Mouse (Mus musculus) forelimb bud, embryonic 11.5 days (tissue): ENCODE data around the gene Tex33.
"Not testable (repeated sequence)": the region's sequence is repeated elsewhere in the genome, so short reads cannot be mapped to it uniquely, and the experiment has no call there.

Experiments used
- DNase-seq: peaks from one replicate; pipeline ENCODE4 v3.0.0-alpha.2; 2012; ENCODE audit warnings: low read depth, low spot score

Gene Tex33

GRCm38 (mm10) chr15:78374204-78374603 is 21.5 kb downstream of the Tex33 start:
- DNase-seq: no peak

- DNase-seq: no peak
These were observed 22.9 kb downstream of the Tex33 start for GRCm38 (mm10) chr15:78372796-78373195.

GRCm38 (mm10) chr15:78369641-78370040 is 26.1 kb downstream of the Tex33 start:
- no peak for DNase-seq

GRCm38 (mm10) chr15:78368926-78369346 is 26.8 kb downstream of the Tex33 start:
- peak; percentile 30 for DNase-seq

GRCm38 (mm10) chr15:78367811-78368210 is 27.9 kb downstream of the Tex33 start:
- no peak for DNase-seq

- no peak for DNase-seq
These were observed 28.8 kb downstream of the Tex33 start for GRCm38 (mm10) chr15:78366875-78367274.

- DNase-seq: no peak
These were observed 29.8 kb downstream of the Tex33 start for GRCm38 (mm10) chr15:78365916-78366315.

GRCm38 (mm10) chr15:78355548-78355947 is 40.2 kb downstream of the Tex33 start:
- no peak for DNase-seq

- DNase-seq: no peak
These were observed 40.8 kb downstream of the Tex33 start for GRCm38 (mm10) chr15:78354958-78355357.

GRCm38 (mm10) chr15:78351586-78352165 is 44.0 kb downstream of the Tex33 start:
- DNase-seq: no peak

GRCm38 (mm10) chr15:78344567-78344966 is 51.1 kb downstream of the Tex33 start:
- DNase-seq: no peak

GRCm38 (mm10) chr15:78343683-78344082 is 52.0 kb downstream of the Tex33 start:
- DNase-seq: no peak

- not testable (repeated sequence) for DNase-seq
These were observed 54.8 kb downstream of the Tex33 start for GRCm38 (mm10) chr15:78340919-78341318.

- DNase-seq: peak; percentile 17
These were observed 55.9 kb downstream of the Tex33 start for GRCm38 (mm10) chr15:78339627-78340423.

GRCm38 (mm10) chr15:78334380-78334779 is 61.3 kb downstream of the Tex33 start:
- no peak for DNase-seq

- DNase-seq: no peak
These were observed 62.7 kb downstream of the Tex33 start for GRCm38 (mm10) chr15:78332981-78333380.

GRCm38 (mm10) chr15:78331523-78332340 is 64.0 kb downstream of the Tex33 start:
- DNase-seq: no peak

- no peak for DNase-seq
These were observed 65.0 kb downstream of the Tex33 start for GRCm38 (mm10) chr15:78330706-78331105.

GRCm38 (mm10) chr15:78329972-78330371 is 65.7 kb downstream of the Tex33 start:
- DNase-seq: not testable (repeated sequence)

- DNase-seq: no peak
These were observed 67.1 kb downstream of the Tex33 start for GRCm38 (mm10) chr15:78328520-78329097.
